Mouse (Mus musculus): ENCODE results near the gene Pik3cd. TPM values are rescaled to one million over a fixed set of nuclear protein-coding genes. Genes with fewer than 3 reads are reported as not detected.
A peak's percentile ranks its signal among the peaks of the same experiment; 100 is the strongest.

The Pik3cd gene
- total RNA-seq, 2 experiments from 2014 or later, result 23.2 to 24.2 TPM

DNA sequence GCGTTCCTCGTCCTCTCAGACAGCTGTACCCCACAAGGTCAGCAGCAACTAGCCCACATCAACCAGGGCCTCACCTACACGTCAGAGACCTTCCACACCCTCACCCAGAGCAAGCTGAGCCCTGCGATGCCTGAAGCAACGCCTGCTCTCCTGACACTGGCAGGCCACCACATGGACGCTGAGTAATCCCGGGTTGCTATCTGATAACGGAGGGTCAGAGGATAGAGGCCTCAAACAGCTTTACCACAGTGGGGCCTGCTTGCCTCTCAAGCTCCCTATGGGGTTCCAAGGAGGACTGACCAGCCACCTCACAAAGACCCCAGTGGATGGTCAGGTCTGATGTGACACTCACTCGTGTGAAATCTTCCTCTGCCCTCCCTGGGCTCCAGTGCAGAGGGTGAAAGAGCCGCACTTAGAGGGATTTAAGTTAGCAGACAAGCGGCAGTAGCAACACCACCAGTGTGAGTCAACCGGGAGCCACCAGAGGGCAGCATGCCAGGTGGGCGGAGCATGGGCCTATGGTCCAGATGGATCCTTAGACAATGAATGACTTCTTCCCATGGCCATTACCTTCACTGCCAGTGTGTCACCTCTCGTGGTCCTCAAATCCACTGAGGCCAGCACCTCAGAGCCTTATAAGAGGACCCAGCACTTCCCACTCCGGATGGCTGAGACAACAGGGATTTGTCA, 23.4 kb upstream of the Pik3cd start:
- peak; percentile 59 to 66 for DNase-seq (ENCODE audit: low spot score in 2 of 2)
- intact Hi-C loops (cut with DNase I), result no loop called here

DNA sequence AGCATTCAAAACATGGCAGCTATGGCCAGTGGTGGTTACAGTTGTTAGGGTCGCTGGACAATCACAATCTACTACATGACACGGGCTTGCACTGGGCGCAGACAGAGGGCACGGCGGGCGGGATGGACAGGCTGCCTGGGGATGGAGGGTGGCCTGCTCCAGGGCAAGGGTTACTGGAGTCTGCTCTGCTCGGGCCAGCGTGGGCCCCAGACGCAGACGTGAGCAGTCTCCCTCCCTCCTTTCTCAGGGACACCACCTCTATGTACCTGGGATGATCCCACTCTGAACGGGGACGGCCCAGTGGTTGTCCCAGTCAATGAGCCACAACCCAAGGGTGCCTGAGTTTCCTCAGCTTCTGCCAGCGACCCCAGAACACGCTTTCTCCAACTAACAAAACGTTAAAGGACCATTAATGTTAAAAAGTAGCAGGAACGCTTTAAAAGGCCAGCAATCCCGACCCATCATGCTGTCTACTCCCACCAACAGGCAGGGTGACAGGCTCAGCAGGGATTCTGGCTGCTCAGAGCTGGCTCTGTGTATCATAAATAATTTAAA, 22.6 kb upstream of the Pik3cd start:
- no peak for DNase-seq (ENCODE audit: low spot score in 2 of 2)
- intact Hi-C loops (cut with DNase I), result no loop called here

DNA sequence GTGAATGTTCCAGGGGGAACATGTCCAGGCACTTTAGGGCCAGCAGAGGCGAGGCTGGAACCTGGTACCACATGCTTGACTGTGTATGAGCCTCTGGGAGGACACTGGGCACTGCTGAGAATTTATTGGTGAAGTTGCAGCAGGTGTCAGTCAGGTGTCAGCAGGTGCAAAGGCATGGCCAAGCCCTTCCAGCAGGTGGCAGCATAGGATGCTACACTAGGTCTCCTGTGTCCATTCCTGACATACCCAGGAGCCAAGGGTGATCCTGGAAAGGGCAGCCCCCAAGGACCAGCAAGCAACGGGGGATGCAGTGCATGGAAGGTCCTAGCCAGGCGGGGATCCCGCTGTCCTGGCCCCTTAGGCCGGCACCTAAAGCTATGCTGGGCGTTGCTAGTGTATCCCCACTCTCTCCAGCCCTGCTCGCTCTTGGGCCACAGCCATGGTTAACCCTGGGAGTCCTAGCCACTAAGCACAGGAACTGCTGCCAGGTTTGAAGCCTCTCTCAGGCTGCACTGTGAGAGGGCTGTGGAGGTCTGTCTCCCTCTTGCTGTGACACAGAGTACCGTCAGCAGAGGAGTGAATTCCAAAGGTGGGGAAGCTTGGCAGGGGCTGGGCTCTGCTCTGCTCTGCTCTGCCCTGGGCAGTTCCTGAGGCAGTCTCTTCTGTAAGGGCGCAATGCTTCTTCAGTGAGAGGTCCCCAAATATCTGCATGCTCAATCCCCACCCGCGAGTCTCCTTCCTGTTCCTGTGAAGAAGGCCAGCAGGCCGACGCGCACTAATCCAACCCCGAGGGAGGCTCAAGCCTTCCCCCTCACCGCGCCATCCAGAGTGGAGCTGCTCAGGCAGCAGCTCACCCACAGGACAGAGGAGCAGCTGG, 21.7 kb upstream of the Pik3cd start:
- DNase-seq (ENCODE audit: low spot score in 2 of 2), result no peak
- intact Hi-C loops (cut with DNase I), result no loop called here

DNA sequence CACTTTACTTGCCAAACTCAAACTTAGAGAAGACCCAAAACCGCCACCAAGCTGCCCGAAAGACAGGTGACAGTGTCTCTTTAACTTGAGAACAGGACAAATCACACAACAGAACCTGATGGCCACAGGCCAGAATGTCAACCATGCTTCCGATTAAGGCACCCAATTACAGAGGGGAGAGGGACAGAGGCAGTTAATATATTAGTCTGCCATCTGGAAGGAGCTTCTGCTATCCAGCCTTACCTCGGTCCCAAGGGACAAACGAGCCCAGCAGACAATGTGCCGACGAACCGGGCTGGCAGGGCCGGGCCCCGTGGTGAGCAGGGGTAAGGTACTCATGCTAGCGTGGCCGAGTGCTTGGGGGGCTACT, 20.6 kb upstream of the Pik3cd start:
- intact Hi-C loops (cut with DNase I), result no loop called here
- no peak for DNase-seq (ENCODE audit: low spot score in 2 of 2)

- DNase-seq (ENCODE audit: low spot score in 2 of 2), result no peak
- intact Hi-C loops (cut with DNase I), result no loop called here
These were observed 20.0 kb upstream of the Pik3cd start for GRCm38 (mm10) chr4:149722104-149723020.

GRCm38 (mm10) chr4:149721163-149721562, 18.8 kb upstream of the Pik3cd start:
- DNase-seq (ENCODE audit: low spot score in 2 of 2), result no peak
- intact Hi-C loops (cut with DNase I), result no loop called here

GRCm38 (mm10) chr4:149719686-149720085, 17.3 kb upstream of the Pik3cd start:
- DNase-seq (ENCODE audit: low spot score in 2 of 2), result no peak
- intact Hi-C loops (cut with DNase I), result no loop called here

DNA sequence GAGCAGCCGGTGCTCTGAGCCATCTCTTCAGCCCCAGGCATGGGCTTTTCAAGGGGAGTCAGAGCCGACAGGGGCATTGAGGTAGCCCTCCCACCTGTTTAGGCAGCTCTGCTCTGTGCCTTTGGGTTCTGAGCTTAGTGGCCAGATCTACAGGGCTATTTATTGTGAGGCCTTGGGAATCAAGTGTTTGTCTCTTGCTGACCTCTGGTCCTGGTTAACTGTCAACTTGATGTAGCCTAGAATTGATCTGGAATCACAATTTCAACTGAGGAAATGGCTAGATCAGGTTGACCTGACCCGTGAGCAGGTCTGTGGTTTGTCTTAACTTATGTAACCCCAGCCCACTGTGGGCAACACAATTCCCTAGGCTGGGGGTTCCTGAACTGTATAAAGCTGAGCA, 12.2 kb upstream of the Pik3cd start:
- no peak for DNase-seq (ENCODE audit: low spot score in 2 of 2)

DNA sequence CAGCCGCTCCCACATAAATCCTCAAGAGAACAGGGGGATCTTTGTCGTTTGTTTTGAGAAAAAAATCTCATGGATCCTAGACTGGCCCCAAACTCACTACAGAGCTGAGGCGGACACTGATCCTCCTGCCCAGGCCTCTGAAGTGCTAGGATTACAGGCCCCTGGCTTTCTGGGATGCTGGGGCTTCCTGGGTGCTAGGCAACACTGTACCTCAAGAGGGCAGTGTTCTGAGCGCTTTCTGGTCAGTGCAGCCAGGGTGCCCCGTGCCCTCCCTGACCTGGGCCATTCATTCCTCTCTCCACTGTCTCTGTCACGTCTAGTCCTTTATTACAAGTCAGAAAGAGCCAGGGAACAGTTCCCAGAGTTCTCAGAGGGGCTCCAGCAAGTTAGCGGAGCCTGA, 9.6 kb upstream of the Pik3cd start:
- intact Hi-C loops (cut with DNase I), result loop anchor here (2.0 to 5.0 kb wide), 2 partner anchors 61 to 165 kb away; no protein-coding TSS in a partner anchor
- DNase-seq (ENCODE audit: low spot score in 2 of 2), result no peak

More for the DNA sequence above, 12.2 kb upstream of the Pik3cd start:
- intact Hi-C loops (cut with DNase I), result loop anchor here (5.0 kb wide), 1 partner anchor 167 kb away; no protein-coding TSS in a partner anchor

DNA sequence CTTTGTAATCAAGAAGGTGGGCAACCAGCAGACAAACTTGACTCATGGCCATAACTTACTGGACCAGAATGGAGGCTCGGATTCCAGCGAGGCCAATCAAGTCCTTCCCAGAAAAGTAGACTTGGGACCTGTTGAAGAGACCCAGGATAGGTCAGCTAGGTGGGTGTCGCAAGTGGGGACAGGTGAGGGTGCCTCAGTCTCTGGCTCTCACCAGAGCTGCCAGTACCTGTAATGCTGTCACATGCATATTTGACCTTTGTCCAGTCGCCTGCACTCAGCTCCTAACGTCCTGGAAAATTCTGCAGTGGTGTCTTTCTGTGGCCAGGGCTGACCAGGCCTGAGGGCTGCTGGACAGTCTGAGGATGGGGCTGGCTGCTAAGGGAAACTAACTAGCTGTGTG, 9.1 kb upstream of the Pik3cd start:
- no peak for DNase-seq (ENCODE audit: low spot score in 2 of 2)
- intact Hi-C loops (cut with DNase I), result loop anchor here (2.0 to 5.0 kb wide), 2 partner anchors 61 to 164 kb away; no protein-coding TSS in a partner anchor

GRCm38 (mm10) chr4:149710510-149710909, 8.1 kb upstream of the Pik3cd start:
- DNase-seq (ENCODE audit: low spot score in 2 of 2), result no peak

DNA sequence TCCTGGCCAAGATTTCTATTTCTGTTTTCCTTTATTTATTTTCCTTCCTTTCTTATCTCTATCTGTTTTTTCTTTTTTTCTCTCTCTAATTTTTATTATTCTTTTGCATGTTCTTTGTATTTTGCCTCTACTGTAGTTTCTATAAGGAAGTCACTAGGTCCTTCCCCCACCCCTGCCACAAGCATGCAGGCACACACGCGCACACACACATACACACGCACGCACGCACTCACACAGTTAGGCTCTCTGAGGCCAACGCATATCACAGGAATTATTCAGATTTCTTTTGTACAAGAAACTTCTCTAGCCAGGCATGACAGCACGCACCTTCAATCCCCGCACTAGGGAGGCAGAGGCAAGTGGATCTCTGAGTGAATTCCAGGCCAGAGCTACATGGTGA, 3.6 kb upstream of the Pik3cd start:
- DNase-seq (ENCODE audit: low spot score in 2 of 2), result no peak
- intact Hi-C loops (cut with DNase I), result no loop called here

More at GRCm38 (mm10) chr4:149710510-149710909, 8.1 kb upstream of the Pik3cd start:
- intact Hi-C loops (cut with DNase I), result loop anchor here (2.0 to 5.0 kb wide), 2 partner anchors 60 to 163 kb away; no protein-coding TSS in a partner anchor

- DNase-seq (ENCODE audit: low spot score in 2 of 2), result no peak
- intact Hi-C loops (cut with DNase I), result no loop called here
These were observed 2.9 kb upstream of the Pik3cd start for GRCm38 (mm10) chr4:149705298-149705697.

DNA sequence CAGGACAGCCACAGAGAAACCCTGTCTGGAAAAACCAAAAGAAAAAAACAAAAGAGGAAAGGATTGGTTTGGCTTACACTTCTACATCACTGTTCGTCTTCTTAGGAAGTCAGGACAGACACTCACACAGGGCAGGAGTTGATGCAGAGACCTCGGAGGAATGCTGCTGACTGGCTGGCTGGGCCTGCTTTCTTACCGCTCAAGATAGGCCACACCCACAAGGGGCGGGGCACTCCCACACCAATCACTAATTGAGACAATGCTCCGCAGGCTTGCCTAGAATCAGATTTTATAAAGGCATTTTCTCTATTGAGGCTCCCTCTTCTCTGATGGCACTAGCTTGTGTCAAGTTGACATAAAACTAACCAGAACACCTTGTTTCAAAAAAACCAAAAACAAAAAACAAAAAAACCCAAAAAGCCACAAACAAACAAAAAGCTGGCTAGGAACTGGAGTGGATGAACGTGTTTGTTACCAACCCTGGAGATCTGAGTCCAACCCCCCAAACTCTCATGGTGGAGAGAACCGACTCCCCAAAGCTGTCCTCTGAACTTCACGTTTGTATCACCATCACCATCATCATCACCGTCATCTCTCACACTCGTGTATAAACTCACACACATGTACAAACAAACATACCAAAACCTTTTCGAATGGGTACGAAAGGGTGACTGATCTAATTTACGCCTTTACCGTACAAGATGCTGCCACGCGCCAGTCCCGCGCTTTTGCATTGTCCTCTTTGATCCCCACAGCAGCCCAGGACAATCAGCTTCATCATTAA, 753 bp downstream of the Pik3cd start:
- intact Hi-C loops (cut with DNase I), result no loop called here
- no peak for DNase-seq (ENCODE audit: low spot score in 2 of 2)

GRCm38 (mm10) chr4:149699953-149700352, 2.4 kb downstream of the Pik3cd start:
- DNase-seq (ENCODE audit: low spot score in 2 of 2), result no peak
- intact Hi-C loops (cut with DNase I), result no loop called here

DNA sequence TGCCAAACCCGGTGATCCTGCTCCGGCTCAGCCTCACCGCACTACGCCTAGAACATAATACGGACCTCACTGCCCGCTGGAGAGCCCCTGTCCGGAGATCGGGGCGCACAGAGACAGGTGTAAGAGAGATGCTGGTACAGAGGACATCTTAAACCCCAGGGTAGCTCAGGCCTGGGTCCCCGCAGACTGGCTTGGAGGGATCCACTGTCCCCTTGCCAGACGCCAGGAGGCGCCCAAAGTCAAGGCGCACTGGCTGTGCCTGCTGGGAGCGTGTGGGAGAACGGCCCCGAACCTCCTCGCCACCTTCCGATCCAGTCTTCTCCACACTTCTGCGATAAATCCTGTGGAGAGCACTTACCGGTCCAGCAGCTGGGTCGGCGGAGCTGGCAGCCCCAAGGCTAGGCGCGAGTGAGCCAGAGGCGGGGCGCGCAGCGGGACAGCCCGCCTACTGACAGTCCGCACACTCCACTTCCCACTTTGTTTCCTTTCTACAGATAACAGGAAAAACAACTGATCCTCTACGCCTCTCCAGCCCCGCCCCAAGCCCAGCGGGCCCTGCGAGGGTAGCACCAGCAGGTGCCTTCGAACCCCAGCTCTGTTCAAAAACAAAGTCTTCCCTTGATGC, 4.1 kb downstream of the Pik3cd start:
- DNase-seq (ENCODE audit: low spot score in 2 of 2), result peak; percentile 25 to 29
- intact Hi-C loops (cut with DNase I), result no loop called here

GRCm38 (mm10) chr4:149697506-149698196, 4.7 kb downstream of the Pik3cd start:
- no peak for DNase-seq (ENCODE audit: low spot score in 2 of 2)
- intact Hi-C loops (cut with DNase I), result no loop called here
